Mouse (Mus musculus) adrenal gland (tissue): ENCODE results near the gene Qdpr.

Experiments
- intact Hi-C: fragments of 180-260 bp; cut with DNase I; formaldehyde crosslinking; loops from one replicate; pipeline ENCODE4 v1.15.1; 2025

Qdpr gene

GRCm38 (mm10) chr5:45472880-45473450 is 22.9 kb upstream of the Qdpr start:
- intact Hi-C loops, result loop anchor here (5.0 kb wide), 1 partner anchor 874 kb away; no protein-coding TSS in a partner anchor

GRCm38 (mm10) chr5:45454456-45454855 is 4.4 kb upstream of the Qdpr start:
- intact Hi-C loops, result loop anchor here (5.0 kb wide), 1 partner anchor 38 kb away; the partner anchor contains the start of gene Lap3

- intact Hi-C loops, result loop anchor here (5.0 kb wide), 1 partner anchor 39 kb away; the partner anchor contains the start of gene Lap3
Measured at GRCm38 (mm10) chr5:45453451-45453850, 3.4 kb upstream of the Qdpr start, which contains the start of gene Clrn2. Gene Clrn2 (plus strand): TSS chr5:45453751.

DNA sequence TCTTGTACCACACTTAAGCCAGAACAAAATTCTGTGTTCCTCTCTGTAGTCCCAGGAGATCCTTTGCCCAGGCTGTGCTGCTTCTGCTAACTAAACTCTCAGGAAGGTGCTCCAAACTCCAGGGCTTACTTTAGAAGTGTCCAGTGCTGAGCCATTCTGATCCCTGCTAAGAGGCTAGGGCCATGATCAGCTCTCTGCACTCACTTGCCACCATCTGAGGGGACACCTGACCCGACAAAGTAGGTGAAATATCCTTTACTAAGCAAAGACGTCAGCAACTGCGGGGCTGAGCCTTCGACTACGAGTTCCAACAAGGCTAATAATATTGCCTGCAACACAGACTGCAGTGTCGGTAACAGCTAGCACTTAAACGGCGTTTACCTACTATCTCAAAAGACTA is 830 bp downstream of the Qdpr start:
- intact Hi-C loops, result no loop called here

- intact Hi-C loops, result no loop called here
Measured at GRCm38 (mm10) chr5:45448676-45449075, 1.4 kb downstream of the Qdpr start.

GRCm38 (mm10) chr5:45444130-45444832 is 5.8 kb downstream of the Qdpr start:
- intact Hi-C loops, result no loop called here

- intact Hi-C loops, result no loop called here
Measured at GRCm38 (mm10) chr5:45441745-45442144, 8.3 kb downstream of the Qdpr start.

DNA sequence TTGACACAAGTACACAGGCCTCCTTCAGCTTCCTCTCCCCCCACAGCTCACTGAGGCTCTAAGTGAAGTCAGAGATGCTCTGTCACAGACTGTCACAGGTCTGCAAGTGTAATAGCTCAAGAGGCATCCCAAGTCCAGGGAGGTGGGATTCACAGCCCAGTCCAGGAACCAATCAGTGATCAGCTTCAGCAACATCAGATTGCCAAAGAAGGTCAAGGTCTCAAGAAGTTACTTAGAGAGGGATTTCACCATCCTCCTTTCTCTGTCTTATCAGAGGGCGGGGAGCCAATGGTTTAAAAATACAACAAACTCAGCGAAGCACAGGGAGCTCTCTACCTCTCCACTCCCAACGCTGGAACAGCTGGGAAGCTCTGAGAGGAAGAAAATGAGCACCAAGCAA is 8.9 kb downstream of the Qdpr start:
- intact Hi-C loops, result no loop called here

- intact Hi-C loops, result no loop called here
Measured at GRCm38 (mm10) chr5:45438301-45438700, 11.7 kb downstream of the Qdpr start.

DNA sequence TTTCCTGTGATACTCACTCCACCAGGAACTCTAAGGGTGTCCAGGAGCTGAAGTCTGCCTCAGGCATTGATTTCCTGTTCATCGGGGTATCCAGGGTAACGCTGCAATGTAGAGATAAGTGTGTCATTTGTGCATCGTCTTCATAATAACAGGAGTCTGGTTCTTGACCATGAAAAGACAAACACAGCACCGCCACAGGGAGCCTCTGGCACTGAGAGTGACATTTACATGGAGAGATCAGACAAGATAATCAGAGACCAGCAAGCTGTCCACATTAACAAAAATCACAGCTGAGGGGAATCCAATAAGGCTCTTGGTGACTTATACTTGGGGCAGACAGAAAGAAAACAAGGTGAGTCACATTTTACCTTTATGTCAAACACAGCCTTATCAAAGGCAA is 12.2 kb downstream of the Qdpr start:
- intact Hi-C loops, result no loop called here

DNA sequence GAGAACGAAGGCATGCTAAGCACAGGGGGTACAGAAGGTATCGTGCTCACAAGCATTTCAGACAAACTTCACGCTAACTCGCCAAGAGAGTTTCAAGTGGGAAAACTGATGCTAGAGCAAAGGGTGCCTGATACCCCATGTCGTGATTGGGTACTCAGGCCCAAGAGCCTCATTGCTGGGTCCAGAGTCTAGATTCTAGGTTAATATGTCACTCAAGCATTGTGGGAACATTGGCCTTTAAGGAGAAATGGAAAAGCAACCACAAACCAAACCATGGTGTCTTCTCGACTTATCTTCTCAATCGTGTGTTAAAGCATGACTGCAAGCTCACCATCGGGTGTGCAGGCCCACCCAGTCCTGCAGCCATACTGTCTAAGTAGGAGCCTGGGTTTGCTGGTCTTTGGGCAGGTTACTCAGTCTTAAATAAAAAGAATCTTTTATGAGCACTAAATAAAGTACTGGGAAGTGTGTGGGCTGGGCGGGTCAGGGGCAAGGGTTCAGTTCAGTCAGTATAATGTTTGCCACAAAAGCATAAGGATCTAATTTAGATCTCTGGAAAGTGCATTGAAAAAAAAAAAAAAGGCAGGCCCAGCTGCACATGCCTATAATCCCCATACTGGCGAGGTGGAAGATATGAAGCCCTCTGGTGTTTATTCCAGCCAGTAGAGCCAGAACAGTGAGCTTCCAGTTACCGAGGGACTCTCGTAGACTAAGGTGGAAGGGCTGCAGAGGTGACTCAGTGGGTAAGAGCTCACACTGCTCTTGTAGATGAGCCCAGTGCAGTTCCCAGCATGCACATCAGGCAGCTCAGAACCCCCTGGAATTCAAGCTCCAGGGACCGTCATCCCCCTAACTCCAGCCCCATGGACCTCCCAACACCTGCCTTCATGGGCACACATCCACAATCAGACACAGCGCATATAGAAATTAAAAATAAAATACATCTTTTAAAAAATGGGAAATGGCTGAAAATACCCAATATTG is 13.8 kb downstream of the Qdpr start:
- intact Hi-C loops, result no loop called here

GRCm38 (mm10) chr5:45427891-45428290 is 22.1 kb downstream of the Qdpr start:
- intact Hi-C loops, result loop anchor here (10.0 kb wide), 1 partner anchor 1373 kb away; no protein-coding TSS in a partner anchor

GRCm38 (mm10) chr5:45426416-45427034 is 23.5 kb downstream of the Qdpr start:
- intact Hi-C loops, result loop anchor here (10.0 kb wide), 1 partner anchor 1372 kb away; no protein-coding TSS in a partner anchor

- intact Hi-C loops, result loop anchor here (10.0 kb wide), 1 partner anchor 1371 kb away; no protein-coding TSS in a partner anchor
Measured at GRCm38 (mm10) chr5:45425771-45426170, 24.3 kb downstream of the Qdpr start.

- intact Hi-C loops, result loop anchor here (5.0 to 10.0 kb wide), 3 partner anchors 1122 to 1369 kb away; no protein-coding TSS in a partner anchor
Measured at GRCm38 (mm10) chr5:45424021-45424886, 25.8 kb downstream of the Qdpr start.

DNA sequence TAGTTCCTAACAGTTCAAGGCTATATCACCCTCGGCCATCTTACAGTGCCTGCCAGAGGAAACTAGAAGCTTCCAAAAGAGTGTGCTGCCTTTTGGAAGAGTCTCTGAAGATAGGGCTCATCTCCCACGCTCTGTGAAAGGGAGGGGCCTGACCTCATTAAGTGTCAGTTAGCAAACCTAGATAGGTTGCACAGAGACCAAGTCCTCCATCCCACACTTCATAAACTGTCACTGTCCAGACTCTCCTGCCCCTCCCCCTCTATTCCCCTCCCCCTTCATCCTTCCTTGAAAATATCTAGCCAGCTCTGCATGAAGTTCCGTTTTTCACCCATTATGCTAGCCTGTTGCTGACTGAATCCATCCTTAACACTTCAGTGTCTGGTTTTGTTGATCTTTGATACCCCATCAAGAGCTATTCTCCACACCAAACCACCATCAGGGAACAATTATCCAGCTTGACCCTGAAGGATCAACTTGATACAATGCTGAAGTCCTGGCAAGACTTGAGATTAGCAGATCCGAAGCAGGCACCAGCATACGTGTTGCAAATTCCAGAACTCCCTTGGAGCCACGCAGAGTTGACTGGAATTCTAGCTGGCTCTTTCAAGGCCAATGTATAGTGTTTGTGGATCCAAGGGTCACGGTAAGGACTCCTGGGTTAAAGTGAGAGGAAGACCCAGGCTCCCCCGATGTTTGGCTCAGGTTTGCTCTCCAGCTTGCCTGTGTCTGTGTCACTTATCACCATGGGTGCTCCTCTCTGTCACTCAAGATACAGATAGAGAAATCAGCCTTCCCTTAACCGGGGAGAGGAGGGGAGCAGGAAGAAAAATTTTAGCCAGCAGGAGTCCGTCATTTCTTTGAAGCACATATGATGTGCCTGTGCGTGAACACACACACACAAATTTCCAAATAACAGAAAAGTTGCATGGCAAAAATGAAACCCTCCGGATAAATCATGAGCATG is 27.9 kb downstream of the Qdpr start:
- intact Hi-C loops, result loop anchor here (5.0 to 10.0 kb wide), 3 partner anchors 1120 to 1367 kb away; no protein-coding TSS in a partner anchor

GRCm38 (mm10) chr5:45419841-45420638 is 30.0 kb downstream of the Qdpr start:
- intact Hi-C loops, result loop anchor here (5.0 to 10.0 kb wide), 3 partner anchors 1118 to 1365 kb away; no protein-coding TSS in a partner anchor
